Mouse (Mus musculus): Measurements from ENCODE around the gene Fbxl7. TPM values are rescaled to one million over a fixed set of nuclear protein-coding genes. Genes with fewer than 3 reads are reported as not detected.
A peak's percentile ranks its signal among the peaks of the same experiment; 100 is the strongest.

Gene Fbxl7
- total and polyA plus RNA-seq, 2 experiments: 0.70 to 1.8 TPM

GRCm38 (mm10) chr15:26639726-26640125, 255.7 kb downstream of the Fbxl7 start:
- no peak for TF ChIP-seq CTCF (IDR thresholded peaks at IDR 0.05; ENCODE audit: low read depth, low read length)
- TF ChIP-seq POLR2A (IDR thresholded peaks at IDR 0.05; ENCODE audit: extremely low read depth, insufficient read depth, low read length): no peak
- 54% methylated on average over 7 of the region's 7 CpGs for WGBS
- Histone ChIP-seq H3K36me3 (ENCODE audit: control insufficient read depth, insufficient read depth, low read length) (no peaks in the 10 kb centered on the region), H3K9ac (ENCODE audit: low read depth, low read length) (no peak overlapping the region), H3K27ac (replicated peaks; ENCODE audit: insufficient read depth, low read depth, low read length) (no peak overlapping the region), H3K4me3 (ENCODE audit: insufficient read depth, low read depth, low read length) (peak overlapping the region; percentile 12; the same call in 1 of the 2 replicates), H3K27me3 (ENCODE audit: control insufficient read depth, insufficient read depth, low read length) (no peaks in the 10 kb centered on the region), H3K4me1 (ENCODE audit: control insufficient read depth, insufficient read depth, low read length) (no peaks in the 10 kb centered on the region), H3K79me2 (ENCODE audit: control insufficient read depth, insufficient read depth, low read length) (no peaks in the 10 kb centered on the region)
- peak; percentile 4 for DNase-seq (ENCODE audit: extremely low read depth, low read depth, low spot score)

- Histone ChIP-seq H3K27ac (replicated peaks; ENCODE audit: insufficient read depth, low read depth, low read length) (no peak overlapping the region), H3K79me2 (ENCODE audit: control insufficient read depth, insufficient read depth, low read length) (no peaks in the 10 kb centered on the region), H3K36me3 (ENCODE audit: control insufficient read depth, insufficient read depth, low read length) (no peaks in the 10 kb centered on the region), H3K4me3 (ENCODE audit: insufficient read depth, low read depth, low read length) (no peak overlapping the region), H3K4me1 (ENCODE audit: control insufficient read depth, insufficient read depth, low read length) (no peaks in the 10 kb centered on the region), H3K27me3 (ENCODE audit: control insufficient read depth, insufficient read depth, low read length) (no peaks in the 10 kb centered on the region), H3K9ac (ENCODE audit: low read depth, low read length) (no peak overlapping the region)
- no peak for DNase-seq (ENCODE audit: extremely low read depth, low read depth, low spot score)
- 97% methylated on average over 5 of the region's 5 CpGs for WGBS
- TF ChIP-seq CTCF (IDR thresholded peaks at IDR 0.05; ENCODE audit: low read depth, low read length) (no peak), POLR2A (IDR thresholded peaks at IDR 0.05; ENCODE audit: extremely low read depth, insufficient read depth, low read length) (no peak)
Measured at GRCm38 (mm10) chr15:26635591-26635990, 259.8 kb downstream of the Fbxl7 start.

GRCm38 (mm10) chr15:26628181-26628580, 267.2 kb downstream of the Fbxl7 start:
- TF ChIP-seq POLR2A (IDR thresholded peaks at IDR 0.05; ENCODE audit: extremely low read depth, insufficient read depth, low read length) (no peak), CTCF (IDR thresholded peaks at IDR 0.05; ENCODE audit: low read depth, low read length) (no peak)
- 97% methylated on average over 2 of the region's 2 CpGs for WGBS
- Histone ChIP-seq H3K36me3 (ENCODE audit: control insufficient read depth, insufficient read depth, low read length) (no peaks in the 10 kb centered on the region), H3K27me3 (ENCODE audit: control insufficient read depth, insufficient read depth, low read length) (no peaks in the 10 kb centered on the region), H3K79me2 (ENCODE audit: control insufficient read depth, insufficient read depth, low read length) (no peaks in the 10 kb centered on the region), H3K9ac (ENCODE audit: low read depth, low read length) (no peak overlapping the region), H3K4me1 (ENCODE audit: control insufficient read depth, insufficient read depth, low read length) (no peaks in the 10 kb centered on the region), H3K27ac (replicated peaks; ENCODE audit: insufficient read depth, low read depth, low read length) (no peak overlapping the region), H3K4me3 (ENCODE audit: insufficient read depth, low read depth, low read length) (no peak overlapping the region)
- no peak for DNase-seq (ENCODE audit: extremely low read depth, low read depth, low spot score)

- WGBS: 95% methylated on average over 17 of the region's 17 CpGs
- no peak for TF ChIP-seq POLR2A (IDR thresholded peaks at IDR 0.05; ENCODE audit: extremely low read depth, insufficient read depth, low read length)
- no peak for TF ChIP-seq CTCF (IDR thresholded peaks at IDR 0.05; ENCODE audit: low read depth, low read length)
- no peaks in the 10 kb centered on the region for H3K79me2 ChIP-seq (ENCODE audit: control insufficient read depth, insufficient read depth, low read length)
Measured at GRCm38 (mm10) chr15:26623242-26623641, 272.1 kb downstream of the Fbxl7 start.

GRCm38 (mm10) chr15:26620279-26620678, 275.1 kb downstream of the Fbxl7 start:
- Histone ChIP-seq H3K27me3 (ENCODE audit: control insufficient read depth, insufficient read depth, low read length) (no peaks in the 10 kb centered on the region), H3K36me3 (ENCODE audit: control insufficient read depth, insufficient read depth, low read length) (no peaks in the 10 kb centered on the region), H3K79me2 (ENCODE audit: control insufficient read depth, insufficient read depth, low read length) (no peaks in the 10 kb centered on the region), H3K9ac (ENCODE audit: low read depth, low read length) (no peak overlapping the region), H3K27ac (replicated peaks; ENCODE audit: insufficient read depth, low read depth, low read length) (no peak overlapping the region), H3K4me1 (ENCODE audit: control insufficient read depth, insufficient read depth, low read length) (no peaks in the 10 kb centered on the region), H3K4me3 (ENCODE audit: insufficient read depth, low read depth, low read length) (no peak overlapping the region)
- TF ChIP-seq CTCF (IDR thresholded peaks at IDR 0.05; ENCODE audit: low read depth, low read length) (peak; percentile 57; the same call in 1 of the 2 replicates), POLR2A (IDR thresholded peaks at IDR 0.05; ENCODE audit: extremely low read depth, insufficient read depth, low read length) (no peak)
- 40% methylated on average over 5 of the region's 5 CpGs for WGBS
- DNase-seq (ENCODE audit: extremely low read depth, low read depth, low spot score): no peak

More at GRCm38 (mm10) chr15:26623242-26623641, 272.1 kb downstream of the Fbxl7 start:
- no peak overlapping the region for H3K9ac ChIP-seq (ENCODE audit: low read depth, low read length)
- H3K27me3 ChIP-seq (ENCODE audit: control insufficient read depth, insufficient read depth, low read length): no peaks in the 10 kb centered on the region
- no peak for DNase-seq (ENCODE audit: extremely low read depth, low read depth, low spot score)
- no peaks in the 10 kb centered on the region for H3K4me1 ChIP-seq (ENCODE audit: control insufficient read depth, insufficient read depth, low read length)
- no peak overlapping the region for H3K4me3 ChIP-seq (ENCODE audit: insufficient read depth, low read depth, low read length)
- no peaks in the 10 kb centered on the region for H3K36me3 ChIP-seq (ENCODE audit: control insufficient read depth, insufficient read depth, low read length)
- H3K27ac ChIP-seq (replicated peaks; ENCODE audit: insufficient read depth, low read depth, low read length): no peak overlapping the region

- H3K27me3 ChIP-seq (ENCODE audit: control insufficient read depth, insufficient read depth, low read length): no peaks in the 10 kb centered on the region
- no peaks in the 10 kb centered on the region for H3K4me1 ChIP-seq (ENCODE audit: control insufficient read depth, insufficient read depth, low read length)
- no peak for DNase-seq (ENCODE audit: extremely low read depth, low read depth, low spot score)
- no peak overlapping the region for H3K9ac ChIP-seq (ENCODE audit: low read depth, low read length)
- no peak for TF ChIP-seq POLR2A (IDR thresholded peaks at IDR 0.05; ENCODE audit: extremely low read depth, insufficient read depth, low read length)
- TF ChIP-seq CTCF (IDR thresholded peaks at IDR 0.05; ENCODE audit: low read depth, low read length): no peak
- H3K27ac ChIP-seq (replicated peaks; ENCODE audit: insufficient read depth, low read depth, low read length): no peak overlapping the region
- 46% methylated on average over 7 of the region's 7 CpGs for whole genome bisulfite sequencing
- H3K36me3 ChIP-seq (ENCODE audit: control insufficient read depth, insufficient read depth, low read length): no peaks in the 10 kb centered on the region
- no peaks in the 10 kb centered on the region for H3K79me2 ChIP-seq (ENCODE audit: control insufficient read depth, insufficient read depth, low read length)
- H3K4me3 ChIP-seq (ENCODE audit: insufficient read depth, low read depth, low read length): no peak overlapping the region
Measured at GRCm38 (mm10) chr15:26619221-26619620, 276.2 kb downstream of the Fbxl7 start.

Data from liver, adult 2 months (tissue).